Mouse (Mus musculus): ENCODE results near the gene Cldn15. TPM values are rescaled to one million over a fixed set of nuclear protein-coding genes. Genes with fewer than 3 reads are reported as not detected.

Gene Cldn15
- polyA plus RNA-seq, 1 experiment: not detected

GRCm38 (mm10) chr5:136957250-136957649 is 9.2 kb upstream of the Cldn15 start:
- no peak overlapping the region for H3K27ac ChIP-seq (ENCODE audit: insufficient read depth, low read depth, low read length)
- 100% methylated on average over 1 of the region's 1 CpGs for WGBS
- TF ChIP-seq CTCF (IDR thresholded peaks at IDR 0.05; ENCODE audit: insufficient read depth, low read depth, low read length) (no peak), POLR2A (IDR thresholded peaks at IDR 0.05; ENCODE audit: insufficient read depth, low read depth, low read length) (no peak)
- H3K4me1 ChIP-seq (ENCODE audit: control insufficient read depth, insufficient read depth, low read length): peaks cover 24% of the 10 kb centered on the region
- no peak overlapping the region for H3K4me3 ChIP-seq (ENCODE audit: insufficient read depth, low read depth, low read length)

GRCm38 (mm10) chr5:136958991-136959605 is 7.3 kb upstream of the Cldn15 start:
- Histone ChIP-seq H3K27ac (ENCODE audit: insufficient read depth, low read depth, low read length) (no peak overlapping the region), H3K4me1 (ENCODE audit: control insufficient read depth, insufficient read depth, low read length) (peaks cover 28% of the 10 kb centered on the region), H3K4me3 (ENCODE audit: insufficient read depth, low read depth, low read length) (no peak overlapping the region)
- WGBS: 51% methylated on average over 5 of the region's 5 CpGs
- TF ChIP-seq CTCF (IDR thresholded peaks at IDR 0.05; ENCODE audit: insufficient read depth, low read depth, low read length) (no peak), POLR2A (IDR thresholded peaks at IDR 0.05; ENCODE audit: insufficient read depth, low read depth, low read length) (no peak)

DNA sequence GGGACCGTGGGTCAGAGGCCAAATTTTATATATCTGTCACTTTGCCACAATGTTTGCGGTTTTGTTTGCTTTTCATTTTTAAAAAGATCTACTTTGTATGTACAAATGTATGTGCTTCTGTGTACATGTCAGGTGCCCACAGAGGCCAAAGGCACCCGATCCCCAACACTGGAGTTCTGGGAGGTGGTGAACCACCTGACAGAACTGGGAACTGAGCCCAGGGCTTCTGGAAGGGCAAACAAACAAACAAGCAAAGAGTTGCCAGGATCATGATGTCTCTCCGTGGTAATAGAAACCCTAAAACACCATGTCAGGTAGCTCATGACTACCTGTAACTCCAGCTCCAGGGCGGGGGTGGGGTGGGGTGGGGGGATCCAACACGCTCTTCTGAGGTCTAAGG is 6.4 kb upstream of the Cldn15 start:
- WGBS: 75% methylated on average over 6 of the region's 6 CpGs

DNA sequence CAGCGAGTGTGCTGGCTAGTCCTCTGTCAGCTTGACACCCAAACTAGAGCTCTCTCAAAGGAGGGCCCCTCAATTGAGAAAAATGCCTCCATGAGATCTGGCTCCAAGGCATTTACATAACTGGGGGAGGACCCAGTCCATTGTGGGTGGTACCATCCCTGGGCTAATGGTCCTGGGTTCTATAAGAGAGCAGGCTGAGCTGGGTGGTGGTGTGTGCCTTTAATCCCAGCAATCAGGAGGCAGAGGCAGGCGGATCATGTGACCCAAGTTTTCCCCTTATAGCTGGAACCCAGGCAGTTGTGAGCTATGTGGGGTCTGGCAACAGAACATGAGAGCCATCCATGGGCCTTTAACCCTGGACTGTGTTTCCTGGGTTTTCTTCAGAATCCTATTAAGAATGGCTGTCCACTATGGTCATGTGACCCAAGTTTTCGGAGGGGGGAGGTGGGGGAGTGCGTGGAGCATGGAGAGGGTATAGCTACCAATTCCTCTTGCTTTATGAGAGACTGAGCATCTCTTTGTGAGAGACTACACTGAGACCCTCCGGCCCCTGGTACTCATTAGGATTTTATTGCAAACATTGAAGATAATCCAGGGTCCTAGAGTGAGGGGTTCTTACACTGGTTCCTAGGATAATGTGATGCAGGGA is 5.0 kb upstream of the Cldn15 start:
- WGBS: 26% methylated on average over 5 of the region's 5 CpGs
- Histone ChIP-seq H3K4me1 (ENCODE audit: control insufficient read depth, insufficient read depth, low read length) (peaks cover 20% of the 10 kb centered on the region), H3K4me3 (ENCODE audit: insufficient read depth, low read depth, low read length) (peak overlapping the region; percentile 85), H3K27ac (ENCODE audit: insufficient read depth, low read depth, low read length) (peak overlapping the region; percentile 53; the same call in 1 of the 2 replicates)
- TF ChIP-seq CTCF (IDR thresholded peaks at IDR 0.05; ENCODE audit: insufficient read depth, low read depth, low read length) (no peak), POLR2A (IDR thresholded peaks at IDR 0.05; ENCODE audit: insufficient read depth, low read depth, low read length) (no peak)

More for the DNA sequence above, 6.4 kb upstream of the Cldn15 start:
- H3K4me3 ChIP-seq (ENCODE audit: insufficient read depth, low read depth, low read length): no peak overlapping the region
- H3K4me1 ChIP-seq (ENCODE audit: control insufficient read depth, insufficient read depth, low read length): peaks cover 23% of the 10 kb centered on the region
- TF ChIP-seq CTCF (IDR thresholded peaks at IDR 0.05; ENCODE audit: insufficient read depth, low read depth, low read length) (no peak), POLR2A (IDR thresholded peaks at IDR 0.05; ENCODE audit: insufficient read depth, low read depth, low read length) (no peak)
- no peak overlapping the region for H3K27ac ChIP-seq (ENCODE audit: insufficient read depth, low read depth, low read length)

DNA sequence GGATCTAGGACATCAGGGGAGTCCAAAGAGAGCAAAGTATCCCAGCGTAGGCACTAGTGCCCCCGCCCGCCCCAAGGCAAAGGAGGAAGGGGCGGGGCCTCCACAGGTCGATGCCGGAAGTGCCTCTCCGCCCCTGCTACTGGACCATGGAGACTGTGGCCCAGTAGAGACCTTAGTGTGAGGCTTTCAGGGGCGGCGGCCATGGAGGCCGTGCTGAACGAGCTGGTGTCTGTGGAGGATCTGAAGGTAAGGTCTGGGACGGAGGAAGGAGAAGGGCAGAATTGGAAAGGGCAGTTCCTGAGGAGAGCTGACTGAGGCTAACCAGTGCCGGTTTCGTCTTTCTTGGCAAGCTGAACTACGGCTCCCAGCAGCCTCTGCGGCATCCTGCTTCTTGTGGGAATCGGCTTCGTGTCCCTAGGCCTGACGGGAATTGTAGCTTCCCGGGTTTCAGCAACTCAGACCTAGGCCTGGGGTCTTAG is 4.4 kb upstream of the Cldn15 start:
- 0% methylated on average over 20 of the region's 20 CpGs for WGBS
- peaks cover 15% of the 10 kb centered on the region; the same call in 1 of the 2 replicates for H3K4me1 ChIP-seq (ENCODE audit: control insufficient read depth, insufficient read depth, low read length)
- TF ChIP-seq POLR2A (IDR thresholded peaks at IDR 0.05; ENCODE audit: insufficient read depth, low read depth, low read length) (peak; percentile 85), CTCF (IDR thresholded peaks at IDR 0.05; ENCODE audit: insufficient read depth, low read depth, low read length) (no peak)
- H3K27ac ChIP-seq (ENCODE audit: insufficient read depth, low read depth, low read length): peak overlapping the region; percentile 97
- H3K4me3 ChIP-seq (ENCODE audit: insufficient read depth, low read depth, low read length): peak overlapping the region; percentile 85

DNA sequence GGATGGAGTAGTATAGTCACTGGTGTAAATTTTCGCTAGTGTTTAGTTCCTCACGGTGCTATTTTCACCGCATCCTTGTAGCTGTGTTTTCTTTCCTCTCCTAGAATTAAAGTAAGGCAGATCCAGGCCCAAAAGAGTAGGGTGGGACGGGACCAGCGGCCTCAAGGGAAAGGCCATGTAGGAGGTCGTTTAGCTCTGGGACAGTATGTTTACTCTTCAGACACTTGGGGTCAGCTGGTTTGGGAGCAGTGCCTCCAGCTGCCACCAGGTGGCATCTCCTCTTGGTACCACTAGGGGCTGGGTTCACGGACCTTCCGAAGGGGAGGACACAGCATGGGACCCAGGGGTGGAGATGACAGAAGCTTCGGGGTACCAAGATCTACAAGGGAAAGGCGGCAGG is 3.9 kb upstream of the Cldn15 start:
- Histone ChIP-seq H3K4me3 (ENCODE audit: insufficient read depth, low read depth, low read length) (peak overlapping the region; percentile 85), H3K27ac (ENCODE audit: insufficient read depth, low read depth, low read length) (peak overlapping the region; percentile 82), H3K4me1 (ENCODE audit: control insufficient read depth, insufficient read depth, low read length) (peaks cover 15% of the 10 kb centered on the region; the same call in 1 of the 2 replicates)
- WGBS: under 1% methylated on average over 10 of the region's 10 CpGs
- TF ChIP-seq POLR2A (IDR thresholded peaks at IDR 0.05; ENCODE audit: insufficient read depth, low read depth, low read length): no peak
- peak; percentile 94 for TF ChIP-seq CTCF (IDR thresholded peaks at IDR 0.05; ENCODE audit: insufficient read depth, low read depth, low read length)

- no peak for TF ChIP-seq CTCF (IDR thresholded peaks at IDR 0.05; ENCODE audit: insufficient read depth, low read depth, low read length)
- no peak for TF ChIP-seq POLR2A (IDR thresholded peaks at IDR 0.05; ENCODE audit: insufficient read depth, low read depth, low read length)
- H3K27ac ChIP-seq (ENCODE audit: insufficient read depth, low read depth, low read length): no peak overlapping the region
- WGBS: 63% methylated on average over 8 of the region's 8 CpGs
- H3K4me1 ChIP-seq (ENCODE audit: control insufficient read depth, insufficient read depth, low read length): peaks cover 15% of the 10 kb centered on the region; the same call in 1 of the 2 replicates
- peak overlapping the region; percentile 85 for H3K4me3 ChIP-seq (ENCODE audit: insufficient read depth, low read depth, low read length)
Observed at GRCm38 (mm10) chr5:136962966-136963540, 3.4 kb upstream of the Cldn15 start.

DNA sequence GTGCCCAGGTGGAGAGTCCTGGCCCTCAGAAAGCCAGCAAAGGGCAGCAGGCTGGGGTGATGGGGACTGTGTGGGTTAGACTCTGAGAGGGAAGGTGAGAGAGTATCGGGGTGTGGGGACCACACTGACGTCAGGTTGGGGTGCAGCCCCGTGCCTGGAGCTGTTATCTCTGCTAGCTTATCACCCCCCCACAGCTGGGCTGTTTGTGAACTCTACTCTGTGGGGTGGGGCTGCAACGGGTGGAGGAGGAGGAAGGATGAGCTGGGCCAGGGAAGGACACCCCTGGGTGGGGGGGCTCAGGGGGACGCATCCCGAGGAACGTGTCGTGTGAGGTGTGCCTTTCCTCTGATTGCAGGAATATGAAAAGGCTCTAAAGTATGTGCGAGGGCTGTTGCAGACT is 1.2 kb upstream of the Cldn15 start:
- no peak for TF ChIP-seq CTCF (IDR thresholded peaks at IDR 0.05; ENCODE audit: insufficient read depth, low read depth, low read length)
- no peak for TF ChIP-seq POLR2A (IDR thresholded peaks at IDR 0.05; ENCODE audit: insufficient read depth, low read depth, low read length)
- no peak overlapping the region for H3K27ac ChIP-seq (ENCODE audit: insufficient read depth, low read depth, low read length)
- no peak overlapping the region for H3K4me3 ChIP-seq (ENCODE audit: insufficient read depth, low read depth, low read length)
- WGBS: 93% methylated on average over 9 of the region's 9 CpGs
- peaks cover 12% of the 10 kb centered on the region; the same call in 1 of the 2 replicates for H3K4me1 ChIP-seq (ENCODE audit: control insufficient read depth, insufficient read depth, low read length)

DNA sequence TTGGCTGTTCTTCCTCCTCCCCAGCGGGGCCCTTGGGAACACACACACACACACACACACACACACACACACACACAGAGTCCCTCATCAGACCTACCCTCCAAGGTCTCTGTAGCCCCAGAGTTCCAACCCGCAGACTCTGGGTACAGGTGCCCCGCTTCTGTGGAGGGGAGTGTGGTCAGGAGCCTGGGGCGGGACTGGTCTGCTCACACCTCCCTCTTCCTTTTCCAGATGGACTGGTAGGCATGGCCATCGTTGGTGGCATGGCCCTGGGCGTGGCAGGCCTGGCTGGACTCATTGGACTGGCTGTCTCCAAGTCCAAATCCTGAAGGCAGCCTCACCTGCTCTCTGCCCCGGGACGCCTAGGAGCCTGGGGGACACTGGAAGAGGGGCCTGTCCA is 730 bp upstream of the Cldn15 start:
- 93% methylated on average over 8 of the region's 8 CpGs for WGBS
- H3K4me3 ChIP-seq (ENCODE audit: insufficient read depth, low read depth, low read length): no peak overlapping the region
- TF ChIP-seq CTCF (IDR thresholded peaks at IDR 0.05; ENCODE audit: insufficient read depth, low read depth, low read length): no peak
- no peak for TF ChIP-seq POLR2A (IDR thresholded peaks at IDR 0.05; ENCODE audit: insufficient read depth, low read depth, low read length)
- peaks cover 12% of the 10 kb centered on the region; the same call in 1 of the 2 replicates for H3K4me1 ChIP-seq (ENCODE audit: control insufficient read depth, insufficient read depth, low read length)
- H3K27ac ChIP-seq (ENCODE audit: insufficient read depth, low read depth, low read length): no peak overlapping the region
